Mouse (Mus musculus) kidney, adult 2 months (tissue): ENCODE results near the gene Lrrc45. TPM values are rescaled to one million over a fixed set of nuclear protein-coding genes. Genes with fewer than 3 reads are reported as not detected.
"Not testable (repeated sequence)": the region's sequence is repeated elsewhere in the genome, so short reads cannot be mapped to it uniquely, and the experiment has no call there.

Source experiments
- DNase-seq: peaks from one replicate; pipeline ENCODE4 v3.0.0; 2021
- H3K27ac ChIP-seq: fragments of 200-500 bp; 2 replicates; pipeline ENCODE4 v1.5.1; 2012; ENCODE audit warnings: low read depth, low read length, control low read depth, inconsistent platforms; ENCODE audit not compliant: insufficient read depth
- H3K27me3 ChIP-seq: fragments of 200-500 bp; replicated peaks from 2 replicates; pipeline ENCODE4 v1.6.1; 2012; ENCODE audit warnings: mild to moderate bottlenecking, moderate library complexity, low read length, inconsistent platforms; ENCODE audit not compliant: control insufficient read depth, insufficient read depth
- H3K36me3 ChIP-seq: fragments of 200-500 bp; 2 replicates; pipeline ENCODE4 v1.6.1; 2012; ENCODE audit warnings: mild to moderate bottlenecking, moderate library complexity, low read length, inconsistent platforms; ENCODE audit not compliant: control insufficient read depth, insufficient read depth
- H3K4me1 ChIP-seq: fragments of 200-500 bp; 2 replicates; pipeline ENCODE4 v1.6.1; 2011; ENCODE audit warnings: low read length; ENCODE audit not compliant: control insufficient read depth, insufficient read depth
- H3K4me3 ChIP-seq: fragments of 200-500 bp; 2 replicates; pipeline ENCODE4 v1.5.1; 2011; ENCODE audit warnings: mild to moderate bottlenecking, low read depth, low read length, control low read depth; ENCODE audit not compliant: insufficient read depth
- CTCF ChIP-seq: fragments of 200-500 bp; conservative IDR thresholded peaks from 2 replicates; pipeline ENCODE4 v1.5.1; 2011; ENCODE audit warnings: low read depth, mild to moderate bottlenecking, control low read depth, low read length, moderate library complexity, mixed read lengths; ENCODE audit not compliant: insufficient read depth, insufficient read length
- POLR2A ChIP-seq: fragments of 200-500 bp; IDR thresholded peaks from one replicate; pipeline ENCODE4 v1.6.1; 2011; ENCODE audit warnings: low read depth, low read length, control low read depth
- WGBS: fragments of 180-500 bp; shearing (Covaris S2); methylation state at CpG from one replicate; pipeline ENCODE4 v1.1.7; 2018; 5-methylcytosine and 5-hydroxymethylcytosine counted together
- polyA plus RNA-seq: library from polyadenylated mRNA; depleted of rRNA; stranded (reverse); fragments of >200 nt; gene quantifications from 2 replicates; pipeline ENCODE4 v1.2.3, GENCODE M21; 2012; rRNA removed

Lrrc45 gene
- 17.5 and 19.5 TPM in 2 replicates for polyA plus RNA-seq

DNA sequence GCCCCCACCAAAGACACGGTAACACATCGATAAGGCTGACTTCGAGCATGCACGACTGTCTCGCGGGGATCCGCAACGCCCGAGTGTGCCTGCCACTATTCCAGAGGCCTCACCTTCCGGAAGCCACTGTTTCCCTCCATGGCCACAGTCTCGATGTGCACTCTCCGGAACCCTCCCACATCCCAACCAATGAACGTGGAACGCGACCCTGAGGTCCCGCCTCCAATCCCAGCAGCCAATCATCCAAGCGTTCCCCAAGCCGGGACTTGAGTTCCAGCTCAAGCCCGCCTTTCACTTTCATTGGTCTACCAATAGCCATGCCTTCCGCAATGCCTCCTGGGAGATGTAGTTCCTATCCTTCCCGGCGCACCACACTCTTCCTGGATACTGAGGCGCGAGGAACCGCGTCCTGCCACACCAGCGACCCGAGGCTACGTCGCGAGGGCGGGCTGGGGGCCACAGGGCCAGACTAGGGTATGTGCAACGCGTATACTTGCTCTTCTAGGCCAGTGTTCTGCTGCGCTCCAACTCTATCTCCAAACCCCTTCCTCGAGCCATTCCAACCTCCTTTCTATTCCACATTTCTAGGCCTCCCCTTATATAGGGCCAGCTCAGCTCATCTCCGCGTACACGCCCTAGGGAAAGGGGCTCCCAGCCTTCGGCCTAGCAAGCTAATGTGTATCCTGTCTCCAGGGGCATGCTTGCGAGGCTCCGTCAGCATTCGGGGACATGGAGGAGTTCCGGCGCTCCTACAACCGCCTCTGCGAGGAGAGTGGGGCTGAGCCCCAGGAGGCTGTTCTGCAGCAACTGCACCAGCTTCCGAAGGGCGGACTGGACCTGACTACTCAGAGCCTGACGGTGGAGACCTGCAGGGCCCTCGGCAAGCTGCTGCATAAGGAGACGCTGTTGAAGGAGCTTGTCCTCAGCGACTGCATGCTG is at the start of gene Lrrc45, which contains the start of gene Cenpx:
Gene Lrrc45, plus strand, starts transcription at position 346 of the 939 bp plus-strand sequence.
Gene Cenpx, minus strand, starts transcription at position 159 of the 939 bp plus-strand sequence.
- Histone ChIP-seq H3K4me1 (peaks cover 10% of the 10 kb centered on the region; the same call in 1 of the 2 replicates), H3K36me3 (no peaks in the 10 kb centered on the region), H3K27ac (peak within 1 kb of the TSS; percentile 33; the same call in 1 of the 2 replicates), H3K4me3 (peak within 1 kb of the TSS; percentile 78), H3K27me3 (no peaks in the 10 kb centered on the region)
- TF ChIP-seq POLR2A (peak; percentile 60), CTCF (0 out of 2 replicates have a peak, but pooled peaks have one; percentile 7)
- DNase-seq = peak; percentile 99
- WGBS = 1% methylated on average over 53 of the region's 53 CpGs

DNA sequence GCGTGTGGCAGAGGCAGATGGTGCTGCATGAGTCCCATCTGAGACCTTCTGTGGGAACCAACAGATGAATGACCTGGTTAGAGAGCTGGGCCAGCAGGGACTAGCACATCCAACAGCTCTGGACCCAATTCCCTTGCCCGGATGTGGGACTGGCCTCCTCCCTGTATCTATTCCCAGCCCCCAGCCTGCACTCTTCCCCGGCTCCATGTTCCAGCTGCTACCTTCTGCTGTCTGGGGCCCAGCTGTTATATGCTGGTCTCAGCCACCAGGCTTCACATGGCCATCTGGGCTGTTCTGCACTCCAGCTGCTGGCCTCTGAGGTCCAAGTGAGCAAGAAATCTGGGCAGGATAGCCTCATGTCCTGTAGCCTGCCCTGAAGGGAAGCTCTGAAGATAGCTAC is 48.3 kb upstream of the Lrrc45 start:
- no peak for DNase-seq
- no peaks in the 10 kb centered on the region; the same call in 1 of the 2 replicates for H3K4me1 ChIP-seq
- H3K27me3 ChIP-seq = no peaks in the 10 kb centered on the region
- no peak for TF ChIP-seq CTCF
- no peak for TF ChIP-seq POLR2A
- WGBS = 93% methylated on average over 3 of the region's 3 CpGs
- H3K27ac ChIP-seq = no peak overlapping the region
- H3K36me3 ChIP-seq = no peaks in the 10 kb centered on the region
- no peak overlapping the region for H3K4me3 ChIP-seq

DNA sequence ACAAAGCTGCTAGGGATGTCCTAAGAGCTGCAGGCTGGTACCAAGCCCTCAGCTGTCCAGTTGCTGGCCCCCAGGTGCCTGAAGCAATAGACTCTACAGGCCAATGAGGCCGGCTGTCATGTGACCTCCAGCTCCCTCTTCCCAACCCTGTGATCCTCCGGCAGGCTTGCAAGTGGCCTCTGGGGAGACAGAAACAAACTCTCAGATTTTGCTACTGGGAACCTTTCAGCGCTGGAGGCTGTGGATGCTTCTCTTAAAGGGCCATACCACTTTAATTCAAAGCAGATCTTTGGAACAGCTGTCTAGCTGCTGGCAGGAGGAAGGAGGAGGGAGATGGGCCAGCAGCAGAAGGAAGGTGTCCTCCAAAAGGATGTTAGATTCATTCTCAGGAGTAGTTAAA is 47.1 kb upstream of the Lrrc45 start:
- Histone ChIP-seq H3K4me1 (no peaks in the 10 kb centered on the region), H3K27ac (no peak overlapping the region), H3K27me3 (no peaks in the 10 kb centered on the region), H3K36me3 (no peaks in the 10 kb centered on the region), H3K4me3 (no peak overlapping the region)
- DNase-seq = no peak
- WGBS = 26% methylated on average over 3 of the region's 3 CpGs
- TF ChIP-seq POLR2A = no peak
- no peak for TF ChIP-seq CTCF

DNA sequence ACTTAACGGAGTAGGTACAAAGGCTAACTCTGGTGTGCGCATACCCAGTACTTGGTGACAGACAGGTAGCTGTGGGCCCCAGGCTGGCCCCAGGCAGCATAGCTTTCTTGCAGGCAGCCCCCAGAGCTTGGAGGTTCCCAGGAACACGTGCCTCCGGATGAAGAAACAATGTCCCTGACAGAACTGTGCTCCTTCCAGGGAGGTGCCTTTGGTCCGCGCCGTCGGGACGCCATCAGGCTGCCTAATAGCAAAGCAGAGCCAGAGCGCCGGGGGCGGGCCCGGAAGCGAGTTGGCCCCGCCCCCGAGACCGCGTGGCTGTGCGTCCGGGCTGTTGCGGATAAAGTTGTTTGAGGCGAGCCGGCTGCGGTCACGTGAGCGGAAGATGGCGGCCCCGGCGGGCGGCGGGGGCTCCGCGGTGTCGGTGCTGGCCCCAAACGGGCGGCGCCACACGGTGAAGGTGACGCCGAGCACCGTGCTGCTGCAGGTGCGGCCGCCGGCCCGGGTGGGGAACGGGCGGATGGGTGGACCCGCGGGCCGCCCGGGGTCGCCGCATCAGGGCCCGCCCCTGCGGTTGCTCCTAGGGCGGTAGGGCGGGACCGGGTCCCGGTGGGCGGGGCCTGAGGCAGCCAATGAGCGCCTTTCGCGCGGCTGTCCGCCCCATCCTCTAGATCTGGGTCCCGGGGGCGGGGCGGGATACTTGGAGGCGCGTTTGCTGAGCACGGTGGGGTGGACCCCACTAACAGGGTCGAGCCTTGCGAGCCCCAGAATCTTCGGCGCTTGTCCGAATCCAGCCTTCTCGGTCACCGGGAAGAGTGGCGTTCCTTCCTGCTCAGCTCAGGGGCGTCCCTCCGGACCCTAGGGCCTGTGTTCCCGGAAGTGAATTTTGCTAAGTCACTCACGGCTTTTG is 40.8 kb upstream of the Lrrc45 start, which contains the start of gene Aspscr1:
Gene Aspscr1, plus strand, starts transcription at position 287 of the 907 bp plus-strand sequence.
- DNase-seq = peak; percentile 97
- Histone ChIP-seq H3K27me3 (no peaks in the 10 kb centered on the region), H3K4me3 (peak within 1 kb of the TSS; percentile 75), H3K36me3 (no peaks in the 10 kb centered on the region), H3K27ac (peak within 1 kb of the TSS; percentile 90), H3K4me1 (peaks cover 6% of the 10 kb centered on the region)
- TF ChIP-seq CTCF (no peak), POLR2A (peak; percentile 25)
- WGBS = 1% methylated on average over 79 of the region's 83 CpGs

DNA sequence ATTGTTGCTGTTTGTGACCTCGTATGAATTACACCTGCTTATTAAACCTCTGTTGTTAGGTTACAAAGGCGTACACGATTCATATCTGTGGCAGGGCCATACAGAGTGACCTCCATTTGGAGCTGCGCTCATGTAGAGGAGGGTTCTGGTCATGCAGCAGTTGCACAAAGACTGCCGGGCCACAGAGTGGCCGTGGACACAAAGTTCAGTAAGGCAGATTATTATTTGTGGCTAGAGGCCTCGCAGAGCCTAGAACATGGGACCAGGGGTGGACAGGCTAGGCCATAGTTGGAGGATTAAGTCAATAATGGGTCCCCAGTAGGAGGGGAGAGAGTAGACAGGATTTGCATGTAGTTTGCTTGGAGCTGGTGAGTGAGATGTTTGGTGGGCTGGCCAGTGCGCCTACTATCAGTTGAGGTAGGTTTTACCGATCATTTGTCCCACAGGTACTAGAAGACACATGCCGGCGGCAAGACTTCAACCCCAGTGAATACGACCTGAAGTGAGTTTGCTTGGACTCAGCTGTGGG is 40.1 kb upstream of the Lrrc45 start:
- H3K4me3 ChIP-seq = peak overlapping the region; percentile 75
- H3K27ac ChIP-seq = peak overlapping the region; percentile 90
- TF ChIP-seq CTCF (no peak), POLR2A (no peak)
- peaks cover 6% of the 10 kb centered on the region for H3K4me1 ChIP-seq
- no peak for DNase-seq
- H3K27me3 ChIP-seq = no peaks in the 10 kb centered on the region
- peaks cover 2% of the 10 kb centered on the region; the same call in 1 of the 2 replicates for H3K36me3 ChIP-seq
- 25% methylated on average over 12 of the region's 12 CpGs for WGBS

DNA sequence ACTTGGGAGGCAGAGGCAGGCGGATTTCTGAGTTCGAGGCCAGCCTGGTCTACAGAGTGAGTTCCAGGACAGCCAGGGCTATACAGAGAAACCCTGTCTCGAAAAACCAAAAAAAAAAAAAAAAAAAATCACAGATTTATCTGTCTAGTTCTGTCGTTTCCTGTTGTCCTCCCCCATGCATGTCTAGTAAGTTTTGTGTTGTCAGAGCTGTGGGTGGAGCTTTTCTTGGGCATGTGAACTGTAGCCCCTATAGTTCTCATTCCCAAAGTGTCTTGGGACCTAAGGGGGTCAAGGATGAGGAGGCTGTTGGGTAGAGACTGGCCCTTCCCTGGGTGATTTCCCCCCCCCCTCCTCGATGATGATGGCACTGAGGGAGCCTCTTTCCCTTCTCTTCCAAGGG is 37.9 kb upstream of the Lrrc45 start:
- DNase-seq, H3K36me3 ChIP-seq, H3K27ac ChIP-seq, H3K4me3 ChIP-seq, H3K27me3 ChIP-seq: not testable (repeated sequence)
- peaks cover 18% of the 10 kb centered on the region for H3K4me1 ChIP-seq
- WGBS = 67% methylated on average over 5 of the region's 5 CpGs

DNA sequence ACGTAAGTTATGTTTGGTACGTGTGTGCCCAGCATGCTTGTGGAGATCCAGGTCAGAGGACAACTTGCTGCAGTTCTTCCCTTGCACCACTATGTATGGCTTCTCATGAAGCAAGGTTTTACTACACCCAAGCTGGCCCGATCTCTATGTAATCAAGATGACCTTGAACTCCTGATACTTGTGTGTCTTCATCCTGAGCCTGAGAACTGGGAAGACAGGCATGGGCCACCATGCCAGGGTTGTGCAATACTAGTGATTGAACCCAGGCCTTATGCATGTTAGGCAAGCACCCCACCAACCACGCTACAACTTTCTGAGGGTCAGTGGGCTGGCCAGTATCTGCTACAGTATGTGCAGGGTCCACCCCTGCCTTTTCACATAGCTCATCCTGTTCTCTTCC is 36.8 kb upstream of the Lrrc45 start:
- TF ChIP-seq POLR2A (no peak), CTCF (no peak)
- Histone ChIP-seq H3K27ac (no peak overlapping the region), H3K4me1 (peaks cover 18% of the 10 kb centered on the region), H3K4me3 (no peak overlapping the region), H3K36me3 (peaks cover 2% of the 10 kb centered on the region; the same call in 1 of the 2 replicates), H3K27me3 (no peaks in the 10 kb centered on the region)
- WGBS = 83% methylated on average over 4 of the region's 4 CpGs
- DNase-seq = no peak
